Mouse (Mus musculus) erythroblast, adult 5-6 weeks (primary cell): ENCODE data around the gene Lmbrd1. TPM values are rescaled to one million over a fixed set of nuclear protein-coding genes. Genes with fewer than 3 reads are reported as not detected.
"Not testable (repeated sequence)": the region's sequence is repeated elsewhere in the genome, so short reads cannot be mapped to it uniquely, and the experiment has no call there.

Experiments
- ATAC-seq: replicated peaks from 2 replicates; pipeline ENCODE4 v1.8.0; 2016; ENCODE audit warnings: moderate number of reproducible peaks, mild to moderate bottlenecking, moderate TSS enrichment, inconsistent platforms; ENCODE audit not compliant: poor library complexity, low FRiP score, severe bottlenecking
- total RNA-seq, 2 experiments: library from RNA; stranded (forward) in 1 of 2; stranded (reverse) in 1 of 2; fragments of 150-400 nt in 1 of 2; fragments of 200-764, 138-1000 nt in 1 of 2; gene quantifications; 2 replicates each; pipeline versions ENCODE4 v1.2.3 to v1.2.4; 2015 to 2017; ENCODE audit warnings: low replicate concordance in 2 of 2

Gene Lmbrd1
- total RNA-seq, 2 experiments from 2014 or later: 2.1 to 5.8 TPM

DNA sequence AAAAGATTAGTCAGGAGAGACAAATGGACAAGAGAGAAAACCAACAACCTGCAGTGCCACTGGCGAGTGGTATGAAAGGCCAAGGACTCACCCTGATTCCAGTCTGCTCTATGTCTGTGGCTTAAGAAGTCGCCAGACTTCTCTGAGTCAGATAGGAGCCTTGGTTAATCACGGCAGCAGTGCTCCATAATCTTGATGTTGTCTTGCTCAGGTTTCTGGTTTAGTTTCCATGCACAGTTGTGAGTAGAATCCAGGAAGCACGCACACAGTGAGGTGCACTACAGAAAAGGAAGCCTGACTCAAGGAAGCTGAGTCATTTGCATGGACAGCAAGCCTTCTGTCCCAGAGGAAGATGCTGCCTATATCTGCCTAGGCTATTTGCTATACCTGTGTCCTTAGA, 37.9 kb downstream of the Lmbrd1 start:
- no peak for ATAC-seq

DNA sequence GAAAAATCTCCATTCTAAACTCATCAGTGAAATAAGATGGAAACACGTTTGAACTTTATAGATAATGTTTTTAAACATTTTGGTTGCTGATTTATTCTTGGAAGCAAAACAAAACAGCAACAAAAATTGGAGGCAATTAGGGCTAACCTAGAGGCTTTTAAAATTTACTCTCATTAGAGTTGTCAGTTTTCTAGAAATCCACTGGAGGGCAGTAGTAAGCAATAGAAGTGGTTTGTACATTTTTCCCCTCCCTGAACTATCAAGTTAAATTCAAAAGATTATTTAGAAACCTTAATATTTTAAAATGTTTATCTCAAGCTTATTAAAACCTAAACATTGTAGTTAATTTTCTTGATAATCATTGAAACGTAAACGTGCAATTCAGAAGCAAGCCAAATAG, 41.2 kb downstream of the Lmbrd1 start:
- no peak for ATAC-seq

DNA sequence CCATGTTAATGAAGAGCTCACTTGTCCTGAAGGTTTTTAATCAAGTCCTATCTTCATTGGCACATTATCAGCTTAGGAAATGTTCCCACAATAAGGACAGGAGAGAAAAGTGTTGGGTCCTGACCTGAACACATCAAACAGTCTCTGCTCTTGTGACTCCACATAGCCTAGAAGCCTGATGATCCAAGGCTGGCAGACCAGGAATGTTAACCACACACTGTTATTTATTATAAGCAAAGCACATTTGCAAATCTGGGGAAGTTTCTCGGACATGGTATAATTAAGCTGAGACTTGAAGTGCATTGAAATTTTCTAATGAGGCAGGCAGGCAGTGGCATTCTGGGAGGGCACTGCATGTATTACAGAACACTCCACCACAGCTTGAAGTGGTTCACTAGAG, 41.8 kb downstream of the Lmbrd1 start:
- no peak for ATAC-seq

DNA sequence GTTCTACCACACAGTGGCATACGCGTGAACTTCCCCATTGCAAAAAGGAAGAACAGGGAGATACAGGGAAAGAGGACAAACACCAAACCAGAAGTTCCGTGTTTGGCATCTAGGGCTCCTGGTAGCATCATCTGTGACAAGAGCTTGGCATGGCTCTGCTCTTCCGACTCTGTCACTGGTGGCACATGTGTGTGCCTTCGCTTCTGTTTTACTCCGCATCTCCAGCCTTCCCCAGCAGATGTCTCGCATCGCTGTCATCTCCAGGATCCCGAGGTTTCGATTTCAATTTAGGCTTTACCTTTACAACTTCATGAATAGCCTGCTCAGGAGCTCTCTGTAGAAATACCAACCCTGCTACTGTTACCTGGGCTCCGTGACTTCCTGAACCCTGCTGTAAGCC, 51.4 kb downstream of the Lmbrd1 start:
- ATAC-seq: no peak

DNA sequence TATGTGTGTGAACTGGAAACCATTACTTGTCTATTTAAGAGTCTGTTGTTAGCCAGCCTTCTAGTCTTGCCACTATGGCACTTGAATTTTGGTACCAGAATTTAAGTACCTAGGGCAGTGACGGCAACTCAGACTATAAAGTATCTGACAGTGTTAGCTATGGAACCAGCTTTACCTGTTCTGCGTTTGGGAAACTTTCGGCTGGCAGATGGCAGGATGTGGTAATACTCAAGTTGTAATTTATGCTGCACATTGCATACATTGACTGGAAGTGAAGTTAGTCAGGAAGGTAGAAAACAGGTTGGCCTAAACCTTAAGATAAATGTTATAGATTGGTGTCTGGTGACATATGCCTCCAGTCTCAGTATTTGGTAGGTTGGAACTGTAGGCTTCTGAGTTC, 53.9 kb downstream of the Lmbrd1 start:
- ATAC-seq: no peak

DNA sequence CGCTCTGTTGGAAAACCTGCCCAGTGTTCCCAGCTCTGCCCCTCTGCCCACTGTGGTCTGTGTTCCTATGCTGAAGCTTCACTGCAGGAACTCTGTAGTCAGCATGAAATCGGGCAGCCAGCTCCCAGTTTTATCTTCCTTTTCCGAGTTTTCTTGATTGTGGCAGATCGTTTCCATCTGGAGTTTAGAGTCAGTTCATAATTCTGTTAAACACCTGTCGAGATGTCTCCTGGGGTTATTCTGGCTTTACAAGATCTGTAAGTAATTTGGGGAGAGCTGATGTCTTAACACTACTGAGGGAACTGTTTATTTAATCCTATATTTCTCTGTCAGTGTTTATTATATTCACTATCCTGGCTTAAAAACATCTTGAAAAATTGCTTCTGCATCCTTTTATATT, 56.4 kb downstream of the Lmbrd1 start:
- no peak for ATAC-seq

DNA sequence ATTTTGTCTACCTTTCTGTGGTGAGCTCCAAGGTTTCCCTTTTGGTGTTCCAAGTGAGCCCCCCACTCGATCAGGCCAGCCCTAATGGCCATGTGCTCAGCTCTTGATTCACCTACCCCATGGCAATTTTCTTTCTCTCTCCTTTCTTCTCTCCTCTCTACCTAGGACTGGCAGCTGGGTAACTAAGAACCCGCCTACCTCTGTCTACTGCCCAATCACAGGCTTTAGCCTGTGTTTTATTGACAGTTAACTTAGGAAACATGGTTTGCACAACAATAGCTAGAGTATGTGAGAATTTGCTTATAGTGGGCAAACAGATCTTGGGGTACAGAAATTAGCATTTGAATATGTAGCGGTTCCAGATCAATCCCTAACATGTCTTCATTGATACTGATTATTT, 62.5 kb downstream of the Lmbrd1 start:
- ATAC-seq: no peak

DNA sequence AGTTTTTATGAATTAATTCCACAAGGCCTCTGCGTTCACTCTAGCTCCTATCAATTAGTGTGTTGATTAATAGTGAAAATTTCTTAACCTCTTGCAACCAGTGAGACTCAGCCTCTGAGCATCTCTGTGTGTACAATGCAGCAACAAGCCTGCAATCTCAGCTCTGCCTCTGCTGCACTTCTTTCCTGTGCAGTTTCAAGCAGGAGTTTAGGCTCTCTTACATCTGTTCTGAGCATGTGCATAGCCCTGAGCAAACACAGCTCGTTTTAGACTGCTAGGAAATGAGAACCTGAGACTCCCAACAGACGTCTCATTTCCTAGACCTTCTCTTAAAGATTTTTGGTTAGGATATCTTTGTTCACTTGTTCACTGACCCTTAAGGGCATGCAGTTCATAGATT, 63.1 kb downstream of the Lmbrd1 start:
- ATAC-seq: no peak

DNA sequence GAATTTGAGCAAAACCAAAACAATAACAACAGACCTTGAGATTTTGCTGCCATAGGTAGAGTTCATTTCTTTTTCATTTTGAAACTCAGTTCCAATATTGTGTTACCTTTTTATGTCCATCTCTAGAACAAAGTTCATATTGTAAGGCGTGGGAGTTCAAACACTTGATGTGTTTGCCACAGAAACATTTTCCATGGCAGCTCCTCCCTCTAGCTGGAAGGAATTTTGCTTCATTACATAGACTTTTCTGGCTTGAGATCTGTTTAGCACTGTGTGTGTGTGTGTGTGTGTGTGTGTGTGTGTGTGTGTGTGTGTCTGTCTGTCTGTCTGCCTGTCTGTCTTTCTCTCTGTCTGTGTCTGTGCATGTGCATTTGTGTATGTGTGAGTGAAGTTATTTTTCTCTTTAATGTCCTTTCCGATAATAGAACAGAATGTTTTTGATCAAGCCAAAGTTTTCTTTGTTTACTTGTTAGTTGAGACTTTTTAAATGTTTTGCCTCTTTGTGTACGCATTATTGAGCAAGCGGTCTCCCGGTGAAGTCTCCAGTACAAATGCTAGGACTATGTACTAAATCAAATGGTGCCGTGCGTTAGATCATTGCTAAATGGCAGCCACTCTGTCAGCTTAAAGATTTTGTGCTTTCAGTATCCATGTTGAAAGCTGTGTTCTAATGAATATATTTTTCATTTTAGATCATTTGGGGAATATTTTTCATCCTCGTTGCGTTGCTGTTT, 64.9 kb downstream of the Lmbrd1 start:
- ATAC-seq: no peak

DNA sequence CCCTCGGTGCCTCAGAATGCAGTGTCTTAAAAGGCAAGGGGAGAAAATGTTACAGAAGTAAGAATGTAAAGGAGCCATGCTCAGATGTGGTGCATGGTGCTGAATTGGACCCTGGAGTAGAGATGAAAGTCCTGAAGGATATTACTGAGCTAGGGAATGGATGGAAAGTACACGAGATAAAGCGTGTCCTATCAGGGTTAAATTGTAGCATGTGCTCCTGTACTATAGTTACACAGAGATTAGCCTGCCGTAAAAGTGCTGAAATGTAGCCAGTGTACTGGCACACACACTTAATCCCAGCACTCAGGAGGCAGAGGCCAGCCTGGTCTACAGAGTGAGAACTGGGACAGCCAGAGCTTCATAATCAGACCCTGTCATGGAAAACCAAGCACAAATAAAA, 74.3 kb downstream of the Lmbrd1 start:
- no peak for ATAC-seq

DNA sequence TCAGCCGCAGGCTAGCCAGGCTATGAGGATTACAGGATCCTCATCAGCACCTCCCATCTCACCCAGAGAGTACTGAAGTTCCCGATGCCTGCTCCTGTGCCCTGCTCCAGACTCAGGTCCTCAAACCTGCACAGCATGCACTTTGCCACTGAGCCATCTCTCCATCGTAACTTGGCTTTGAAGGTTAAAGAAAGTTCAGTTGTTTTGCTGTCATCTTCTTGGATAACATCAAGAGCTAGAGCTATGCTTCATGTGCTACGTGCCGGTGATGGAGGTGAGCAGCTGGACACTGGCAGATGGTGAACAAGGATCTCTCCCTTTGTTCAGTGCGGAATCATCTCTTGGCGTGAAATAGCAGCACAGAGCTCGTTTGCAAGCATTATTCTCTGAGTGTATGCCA, 80.1 kb downstream of the Lmbrd1 start:
- ATAC-seq: no peak

DNA sequence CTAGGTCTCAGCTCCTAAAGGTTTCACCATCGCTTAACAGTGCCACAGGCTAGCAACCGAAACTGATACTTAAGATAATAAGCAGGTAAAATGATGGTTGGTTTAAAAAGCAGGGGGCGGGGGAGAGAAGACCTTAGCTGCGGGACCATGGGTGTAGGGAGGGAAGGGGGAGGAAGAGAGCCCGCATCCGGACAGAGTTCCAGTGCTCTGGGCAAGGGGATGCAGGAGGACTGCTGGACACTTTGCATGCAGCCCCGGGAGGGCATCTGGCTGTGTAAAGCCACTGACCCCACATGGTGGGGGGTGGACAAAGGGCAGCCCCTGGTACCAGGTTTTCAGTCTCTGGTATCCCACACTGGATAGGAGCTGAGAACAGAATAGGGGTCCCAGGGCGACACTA, 88.0 kb downstream of the Lmbrd1 start:
- ATAC-seq: no peak

DNA sequence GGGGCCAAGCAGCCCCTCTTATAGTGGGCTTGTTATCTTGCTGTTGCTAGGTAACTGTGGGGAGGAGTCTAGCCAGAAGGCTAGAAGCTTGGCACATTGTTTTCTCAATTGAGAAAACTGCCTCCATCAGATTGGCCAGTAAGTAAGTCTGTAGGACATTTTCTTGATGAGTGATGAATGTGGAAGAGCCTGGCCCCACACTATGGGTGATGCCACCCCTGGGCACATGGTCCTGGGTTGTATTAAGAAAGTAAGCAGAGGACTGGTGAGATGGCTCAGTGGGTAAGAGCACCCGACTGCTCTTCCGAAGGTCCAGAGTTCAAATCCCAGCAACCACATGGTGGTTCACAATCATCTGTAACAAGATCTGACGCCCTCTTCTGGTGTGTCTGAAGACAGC, 88.8 kb downstream of the Lmbrd1 start:
- not testable (repeated sequence) for ATAC-seq

DNA sequence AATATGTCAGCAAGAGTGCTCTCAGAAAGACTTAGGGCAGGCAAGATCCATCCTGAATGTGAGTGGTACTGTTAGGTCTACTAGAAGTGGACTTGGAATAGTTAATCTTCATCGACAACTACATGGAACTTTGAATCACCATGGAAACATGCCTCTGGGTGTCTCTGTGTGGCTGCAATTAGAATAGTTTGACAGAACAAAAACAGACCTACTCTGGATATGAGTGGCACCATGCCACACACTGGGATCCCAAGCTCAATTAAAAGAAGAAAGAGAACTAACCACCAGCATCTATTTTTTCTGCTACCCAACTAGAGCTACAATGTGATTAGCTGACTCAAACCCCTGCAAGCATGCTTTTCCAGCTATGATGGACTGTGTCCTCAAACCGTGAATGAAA, 95.2 kb downstream of the Lmbrd1 start:
- no peak for ATAC-seq

DNA sequence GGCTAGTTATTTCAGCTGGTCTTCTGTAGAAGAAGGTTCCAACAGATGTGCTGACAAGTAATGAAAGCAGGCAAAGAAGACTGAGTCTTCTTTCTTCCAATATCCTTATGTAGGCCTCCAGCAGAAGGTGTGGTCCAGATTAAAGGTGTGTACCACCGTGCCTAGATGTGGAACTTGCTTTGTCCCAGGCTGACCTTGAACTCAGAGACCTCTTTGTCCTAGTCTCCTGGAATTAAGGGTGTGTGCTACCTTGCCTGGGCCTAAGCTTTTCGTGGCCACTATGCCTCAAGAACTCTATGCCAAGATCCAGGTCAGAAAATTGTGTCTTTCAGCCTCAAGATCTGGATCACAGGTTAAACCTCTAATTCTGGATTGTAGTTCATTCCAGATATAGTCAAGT, 98.1 kb downstream of the Lmbrd1 start:
- no peak for ATAC-seq

DNA sequence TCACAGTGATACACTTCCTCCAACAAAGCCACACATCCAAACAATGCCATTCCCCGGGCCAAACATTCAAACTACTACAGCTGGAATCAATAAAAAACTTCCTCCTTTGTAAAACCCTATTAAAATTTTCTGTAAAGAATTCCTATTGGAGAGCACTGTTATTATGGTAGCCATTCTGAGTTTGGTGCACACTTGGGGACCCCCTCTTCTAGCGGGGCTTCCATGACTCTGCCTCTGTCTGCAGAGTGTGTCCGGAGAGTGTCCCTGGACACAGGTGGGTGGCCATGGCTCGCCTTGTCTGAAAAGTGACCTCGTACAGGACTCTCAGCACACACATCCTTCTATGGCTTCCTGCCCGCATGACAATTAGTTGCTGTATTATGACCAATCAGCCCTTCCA, 114.7 kb downstream of the Lmbrd1 start:
- ATAC-seq: no peak

DNA sequence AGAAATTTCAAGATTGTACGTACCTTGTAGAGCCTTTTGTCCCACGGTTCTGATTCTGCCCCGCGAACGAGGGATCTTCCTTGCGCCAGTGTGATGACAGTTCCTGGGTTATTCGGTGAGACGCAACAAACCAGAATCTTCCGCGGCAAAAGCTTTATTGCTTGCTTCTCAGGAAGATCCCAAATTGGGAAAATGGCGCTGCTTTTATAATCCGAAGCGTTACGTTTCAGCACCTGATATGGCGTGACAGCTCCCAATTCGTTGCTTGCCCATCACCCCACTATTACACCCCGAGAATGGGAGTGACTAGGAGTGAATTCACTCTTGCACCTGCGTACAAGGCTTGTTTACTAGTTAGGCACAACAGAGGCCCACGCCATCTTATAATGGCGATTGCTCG, 129.5 kb downstream of the Lmbrd1 start:
- ATAC-seq: not testable (repeated sequence)

Other genes with a start within 250 kb of the Lmbrd1 start
- not detected in 2 replicates for gene Col19a1, start 91.2 kb upstream of the Lmbrd1 start, total RNA-seq (2015; ENCODE audit: low replicate concordance)
- gene Col19a1, start 91.2 kb upstream of the Lmbrd1 start, total RNA-seq (2017; ENCODE audit: low replicate concordance): 0.26 TPM in 1 of 2 replicates, not detected in the other